Mouse (Mus musculus): ENCODE data around the gene Cnn2.

DNA sequence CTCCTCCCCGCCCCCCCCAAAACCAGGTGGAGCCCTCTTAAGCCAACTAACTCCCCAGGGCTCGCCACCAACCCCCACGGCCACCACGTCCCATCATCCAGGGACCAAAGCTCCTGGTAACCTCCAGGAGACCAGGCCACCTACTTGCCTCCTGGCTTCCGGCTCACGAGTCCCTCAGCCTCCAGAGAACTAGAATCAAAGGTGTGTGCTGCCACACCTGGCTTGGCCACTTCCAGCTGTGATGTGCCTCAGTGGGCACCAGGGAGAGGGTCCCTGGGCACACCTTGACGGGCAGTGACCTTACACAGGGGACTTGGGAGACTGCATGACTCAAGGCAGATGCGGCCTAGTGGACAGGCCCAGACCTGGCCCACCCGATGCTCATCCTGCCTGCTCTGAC, 32.7 kb upstream of the Cnn2 start:
- TF ChIP-seq POLR2A (IDR thresholded peaks at IDR 0.05; ENCODE audit: low read depth, low read length) (no peak), CTCF (IDR thresholded peaks at IDR 0.05; ENCODE audit: extremely low read depth, insufficient read length, insufficient replicate concordance, low read depth, low read length) (no peak)
